Mouse (Mus musculus): Measurements from ENCODE around the gene Map3k12. TPM values are rescaled to one million over a fixed set of nuclear protein-coding genes. Genes with fewer than 3 reads are reported as not detected.

Map3k12 gene
- total RNA-seq (2021), result 10 to 100 TPM; 13.2 to 13.4 TPM
- long read RNA-seq, experiment 1, partial matches to known transcripts, result 3 of 10 reads
- long read RNA-seq, experiment 1, other reads (novel, unspliced or antisense), result 7 of 10 reads
- long read RNA-seq, experiment 2, full-length matches to known transcripts, result 2 of 15 reads
- long read RNA-seq, experiment 2, partial matches to known transcripts, result 4 of 15 reads
- long read RNA-seq, experiment 2, other reads (novel, unspliced or antisense), result 9 of 15 reads

DNA sequence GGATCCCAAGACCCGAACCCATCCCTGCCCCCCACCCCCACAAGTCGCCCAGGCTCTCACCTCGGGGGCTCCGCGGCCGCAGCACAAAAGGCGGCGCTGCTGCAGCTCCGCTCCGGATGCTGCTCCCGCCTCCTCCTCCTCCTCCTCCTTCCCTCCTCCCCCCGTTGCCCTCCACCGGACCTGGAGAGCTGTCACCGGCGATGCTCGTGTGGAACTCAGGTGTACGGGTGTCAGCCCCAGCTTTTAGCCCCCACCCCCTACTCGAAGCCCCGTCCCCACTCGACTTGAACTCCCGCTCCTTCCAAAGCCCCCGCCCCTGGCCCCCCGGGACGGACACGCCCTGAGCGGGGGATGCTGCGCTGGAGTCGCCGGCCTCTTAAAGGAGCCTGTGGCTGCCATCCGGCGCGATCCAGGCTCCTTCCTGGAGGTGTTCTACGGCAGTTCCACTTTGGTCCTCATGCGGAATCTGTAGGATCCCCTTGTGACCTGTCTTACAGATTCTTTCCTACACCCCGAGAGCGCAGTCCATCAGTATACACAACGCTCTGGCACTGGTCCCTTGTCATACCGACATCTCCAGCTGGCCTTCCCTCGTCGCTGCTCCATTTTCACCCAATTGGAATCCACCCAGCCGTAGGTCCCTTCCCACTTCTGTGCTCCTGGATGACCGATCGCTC is at the start of gene Map3k12:
Gene Map3k12, minus strand, starts transcription at position 337 of the 677 bp plus-strand sequence.
- DNase-seq (ENCODE audit: low spot score in 2 of 2), result peak in 1 of 2 experiments; percentile 57

GRCm38 (mm10) chr15:102563681-102564080 is 46.8 kb upstream of the Map3k12 start:
- no peak for DNase-seq (ENCODE audit: low spot score in 2 of 2)

DNA sequence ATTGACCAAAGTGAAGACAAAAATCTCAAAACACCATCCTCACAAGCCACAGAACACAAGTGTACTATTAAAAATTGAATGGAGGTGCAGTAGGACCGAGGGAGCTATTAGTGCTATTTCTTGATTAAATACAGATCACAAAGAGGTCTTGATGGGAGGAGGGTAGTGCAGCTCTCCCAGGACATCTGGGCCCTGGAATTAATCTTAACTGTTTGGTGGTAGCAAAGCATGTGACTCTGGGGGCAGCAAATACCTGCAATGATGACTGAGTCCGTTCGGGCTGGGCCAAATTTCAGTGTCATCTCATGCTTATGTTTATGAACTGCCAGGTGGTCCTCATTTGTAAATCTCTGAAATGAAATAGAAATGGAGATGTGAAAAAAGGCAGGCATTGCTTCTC is 46.2 kb upstream of the Map3k12 start:
- no peak for DNase-seq (ENCODE audit: low spot score in 2 of 2)

DNA sequence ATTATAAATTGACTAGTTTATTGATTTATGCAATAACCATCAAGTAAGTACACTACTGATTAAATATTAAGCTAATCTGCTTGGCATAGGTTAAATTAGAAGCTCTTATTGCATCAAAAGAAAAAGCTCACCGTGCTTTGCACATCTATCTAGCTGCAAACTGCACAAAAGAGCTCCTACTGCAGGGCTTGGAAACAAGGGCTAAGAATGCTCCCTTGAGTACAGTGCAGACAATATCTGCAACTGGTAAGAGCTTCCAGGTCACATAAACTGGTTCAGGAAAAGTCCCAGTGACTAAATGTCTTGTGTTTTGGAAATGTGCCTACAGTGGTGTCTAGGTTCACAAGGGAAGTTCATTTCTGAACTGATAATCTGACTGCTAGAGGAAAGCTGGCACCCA is 45.6 kb upstream of the Map3k12 start:
- DNase-seq (ENCODE audit: low spot score in 2 of 2), result no peak

DNA sequence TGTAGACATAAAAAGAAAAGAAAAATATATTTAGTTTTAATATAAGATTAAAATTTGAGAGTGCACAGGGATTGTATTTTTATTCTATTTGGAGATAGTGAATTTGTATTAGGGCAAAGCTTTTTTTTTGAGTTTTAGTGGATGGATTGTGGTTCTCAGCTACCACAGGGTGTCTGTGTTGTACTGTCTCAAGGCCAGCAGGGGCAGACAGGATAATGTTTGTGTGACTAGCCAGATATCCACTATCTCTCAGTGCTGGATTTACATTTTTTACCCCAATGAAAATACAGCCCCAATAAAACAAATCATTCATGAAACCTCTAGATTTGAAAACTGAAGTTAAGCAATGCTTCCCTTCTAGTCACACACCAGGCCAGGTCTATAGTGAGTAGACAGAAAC is 40.7 kb upstream of the Map3k12 start:
- DNase-seq (ENCODE audit: low spot score in 2 of 2), result no peak

- DNase-seq (ENCODE audit: low spot score in 2 of 2), result no peak
Measured at GRCm38 (mm10) chr15:102555581-102555980, 38.7 kb upstream of the Map3k12 start.

GRCm38 (mm10) chr15:102552599-102552998 is 35.7 kb upstream of the Map3k12 start:
- no peak for DNase-seq (ENCODE audit: low spot score in 2 of 2)

- DNase-seq (ENCODE audit: low spot score in 2 of 2), result no peak
Measured at GRCm38 (mm10) chr15:102547478-102547877, 30.6 kb upstream of the Map3k12 start.

DNA sequence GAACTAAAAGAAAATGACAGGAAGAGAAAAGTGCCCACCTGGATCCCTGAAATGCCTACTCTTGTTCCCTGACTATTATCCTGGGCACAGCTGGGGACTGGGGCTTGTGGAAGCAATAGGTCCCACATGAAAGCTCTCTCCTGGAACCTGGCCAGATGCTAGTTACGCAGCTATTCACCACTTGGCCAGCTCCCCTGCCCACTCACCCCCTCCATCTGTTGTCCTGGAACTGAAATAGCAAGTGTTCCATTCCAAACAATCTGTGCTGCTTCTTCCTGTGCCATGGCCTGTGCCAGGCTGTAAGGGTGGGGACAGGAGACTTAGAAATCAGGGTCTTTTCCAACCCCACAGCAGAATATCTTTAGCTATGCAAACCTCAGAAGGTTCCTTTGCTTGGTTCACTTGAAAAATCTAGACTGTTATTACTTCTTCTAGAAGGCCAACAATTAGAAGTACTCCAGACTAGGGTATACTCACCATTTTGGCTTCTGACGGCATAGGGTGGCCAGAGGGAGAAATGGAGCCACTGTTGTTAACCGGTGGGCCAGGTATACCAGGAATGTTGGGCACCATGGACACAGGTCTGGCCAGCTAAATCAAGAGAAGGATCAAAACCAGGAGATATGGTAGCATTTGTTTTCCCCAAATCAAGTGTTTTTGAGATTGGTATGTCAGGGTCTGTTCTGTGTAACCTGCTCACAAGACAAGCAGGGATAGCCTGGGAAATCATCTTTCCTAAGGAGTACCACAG is 30.0 kb upstream of the Map3k12 start:
- no peak for DNase-seq (ENCODE audit: low spot score in 2 of 2)

DNA sequence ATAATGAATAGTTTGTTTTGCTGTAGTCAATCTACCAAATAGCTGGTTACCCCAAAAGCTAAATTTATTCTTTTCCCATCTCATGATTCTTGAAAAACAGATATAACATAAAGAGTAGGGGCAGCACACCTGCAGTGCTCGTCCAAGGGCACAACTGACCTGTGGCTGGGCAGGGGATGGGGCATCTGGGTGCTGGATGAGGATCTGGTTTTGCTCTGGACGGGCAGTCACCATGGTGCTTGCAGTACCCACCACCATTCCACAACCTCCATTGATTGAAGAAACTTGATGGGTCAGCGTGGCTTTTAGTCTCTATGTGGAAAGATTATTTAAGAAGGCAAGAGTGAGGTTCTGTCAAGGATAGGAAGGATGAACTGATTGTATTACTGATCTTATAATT is 29.4 kb upstream of the Map3k12 start:
- DNase-seq (ENCODE audit: low spot score in 2 of 2), result no peak

DNA sequence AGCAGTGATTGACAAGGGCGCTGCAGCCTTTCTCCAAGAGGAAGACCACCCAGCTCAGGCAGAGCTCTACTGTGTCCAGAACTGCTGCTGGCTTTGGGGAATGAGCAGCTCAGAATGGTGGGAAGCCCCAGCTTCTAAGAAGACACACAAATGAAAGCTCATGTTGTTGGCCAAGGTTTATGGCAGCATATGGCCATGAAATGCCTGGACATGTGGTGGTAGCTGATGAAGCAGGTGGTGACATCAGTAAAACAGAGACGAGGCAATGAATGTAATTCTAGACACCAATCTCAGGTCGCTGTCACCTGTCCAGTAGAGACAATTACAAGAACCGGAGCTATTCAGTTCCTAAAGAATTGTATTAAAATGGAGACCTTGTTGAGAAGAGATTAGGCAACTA is 27.9 kb upstream of the Map3k12 start:
- no peak for DNase-seq (ENCODE audit: low spot score in 2 of 2)

- DNase-seq (ENCODE audit: low spot score in 2 of 2), result no peak
Measured at GRCm38 (mm10) chr15:102533926-102534325, 17.1 kb upstream of the Map3k12 start.

DNA sequence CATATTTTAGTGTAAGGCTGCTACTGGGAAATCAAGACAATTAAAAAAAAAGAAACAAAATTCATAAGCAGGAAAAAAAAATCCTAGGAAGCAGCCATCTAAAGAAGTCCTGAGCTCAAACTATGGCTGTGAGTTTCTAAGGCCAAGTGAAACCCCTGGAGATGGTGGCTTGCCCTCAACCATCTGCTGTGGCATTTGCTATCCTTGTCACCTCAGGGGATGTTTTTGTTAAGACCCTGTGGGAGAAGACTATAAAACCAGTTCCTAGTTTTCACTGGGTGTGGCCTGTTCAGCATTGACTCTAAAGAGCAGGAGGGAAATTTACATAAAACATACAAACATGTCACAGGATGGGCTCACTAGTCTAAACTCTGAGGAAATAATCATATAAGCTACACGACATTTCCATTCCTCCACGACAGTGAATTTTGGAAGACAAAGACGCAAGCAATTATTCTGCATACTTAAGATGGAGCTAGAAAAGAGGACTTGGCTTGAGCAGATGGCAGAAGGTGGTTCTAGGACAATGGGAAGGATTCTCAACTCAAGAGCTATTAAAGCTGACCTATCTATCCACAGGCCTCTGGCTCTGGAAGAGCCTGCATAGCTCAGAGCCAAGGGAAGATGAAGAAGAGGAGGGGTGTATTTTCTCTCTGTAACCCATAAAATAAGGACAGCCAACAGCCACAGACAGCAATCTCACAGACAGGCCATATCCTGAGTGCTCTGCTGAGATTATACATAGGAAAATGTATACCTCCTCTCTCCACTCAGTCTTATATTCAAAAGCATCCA is 15.4 kb upstream of the Map3k12 start:
- no peak for DNase-seq (ENCODE audit: low spot score in 2 of 2)

- no peak for DNase-seq (ENCODE audit: low spot score in 2 of 2)
Measured at GRCm38 (mm10) chr15:102531586-102531985, 14.7 kb upstream of the Map3k12 start.

GRCm38 (mm10) chr15:102530566-102530965 is 13.7 kb upstream of the Map3k12 start:
- no peak for DNase-seq (ENCODE audit: low spot score in 2 of 2)

GRCm38 (mm10) chr15:102528396-102528795 is 11.5 kb upstream of the Map3k12 start:
- no peak for DNase-seq (ENCODE audit: low spot score in 2 of 2)

- DNase-seq (ENCODE audit: low spot score in 2 of 2), result no peak
Measured at GRCm38 (mm10) chr15:102527936-102528335, 11.1 kb upstream of the Map3k12 start.

- DNase-seq (ENCODE audit: low spot score in 2 of 2), result no peak
Measured at GRCm38 (mm10) chr15:102526111-102527002, 9.5 kb upstream of the Map3k12 start.

DNA sequence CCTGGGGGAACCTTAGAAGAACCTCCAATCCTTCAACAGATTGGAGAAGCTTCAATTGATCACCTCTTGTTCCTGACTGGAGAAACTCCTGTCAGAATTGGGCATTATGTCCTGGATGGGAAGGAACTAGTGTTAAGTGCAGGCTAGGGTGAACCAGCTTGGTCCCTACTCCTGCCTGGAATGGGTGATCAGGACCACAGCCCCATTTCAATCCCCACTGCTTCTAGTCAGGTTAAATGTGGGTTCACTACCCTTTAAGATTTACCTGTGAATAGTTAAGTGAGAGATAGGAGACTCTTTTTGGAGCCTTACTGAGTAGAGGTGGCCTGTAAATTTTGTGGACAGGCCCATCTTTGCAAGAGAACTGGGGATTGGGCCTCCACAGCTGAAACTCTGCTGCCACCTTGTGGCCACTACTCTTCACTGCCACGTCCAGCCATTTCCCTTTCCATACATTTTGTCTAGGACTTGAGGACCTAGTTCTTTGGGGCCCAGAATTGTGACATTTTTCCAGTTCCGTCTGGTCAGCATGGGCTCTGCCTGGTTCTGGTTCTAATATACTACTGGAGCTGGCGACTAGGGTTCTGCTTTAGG is 8.1 kb upstream of the Map3k12 start, which contains the start of gene Npff:
Gene Npff, minus strand, starts transcription at position 51 of the 594 bp plus-strand sequence.
- DNase-seq (ENCODE audit: low spot score in 2 of 2), result peak in 1 of 2 experiments; percentile 49

GRCm38 (mm10) chr15:102521480-102521879 is 4.6 kb upstream of the Map3k12 start:
- no peak for DNase-seq (ENCODE audit: low spot score in 2 of 2)
